Mouse (Mus musculus): ENCODE data around the gene Slc7a14.

DNA sequence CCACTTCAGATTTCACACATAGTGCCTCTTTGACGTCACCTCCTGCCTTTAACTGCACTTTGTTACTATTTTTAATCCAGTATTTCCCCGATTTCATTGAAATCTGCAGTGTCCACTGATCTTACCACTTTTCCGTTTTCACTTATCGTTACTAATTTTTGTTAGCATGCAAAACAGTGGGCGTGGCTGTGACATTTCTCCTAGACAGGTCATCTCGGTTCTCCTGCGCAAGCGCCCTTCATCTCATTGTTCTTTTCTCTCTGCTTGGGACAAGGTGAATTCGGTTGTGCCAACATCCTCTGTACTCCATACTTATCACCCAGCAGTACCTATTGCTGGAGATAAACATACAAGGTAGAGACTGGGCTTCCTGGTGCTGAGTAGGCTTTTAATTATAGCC lies 56.3 kb downstream of the Slc7a14 start:
- TF ChIP-seq CTCF (IDR thresholded peaks at IDR 0.05; ENCODE audit: extremely low read depth, insufficient read depth, insufficient read length, insufficient replicate concordance) (no peak), POLR2A (IDR thresholded peaks at IDR 0.05; ENCODE audit: low read depth, low read length) (no peak)

Measured in spleen, adult 2 months (tissue).